Mouse (Mus musculus) forebrain, embryonic 14.5 days (tissue): Measurements from ENCODE around the gene Adgrl4. TPM values are rescaled to one million over a fixed set of nuclear protein-coding genes. Genes with fewer than 3 reads are reported as not detected.
A peak's percentile ranks its signal among the peaks of the same experiment; 100 is the strongest.

Experiments
- ATAC-seq: fragments of 200-750 bp; cut with Nextera tagmentation; 2 replicates; pipeline ENCODE4 v1.8.0; 2017; ENCODE audit warnings: mild to moderate bottlenecking, moderate library complexity
- DNase-seq: peaks from one replicate; pipeline ENCODE4 v3.0.0-alpha.2; 2015; ENCODE audit warnings: low spot score
- H3K27ac ChIP-seq: fragments of 300-500 bp; sonication (generic); 2 replicates; pipeline ENCODE4 v1.5.1; 2014; ENCODE audit warnings: low read depth, mild to moderate bottlenecking, control low read depth, low read length, moderate library complexity
- H3K27me3 ChIP-seq: fragments of 300-500 bp; sonication (generic); replicated peaks from 2 replicates; pipeline ENCODE4 v1.6.1; 2014; ENCODE audit warnings: low read length, control low read depth, mixed read lengths; ENCODE audit not compliant: control insufficient read depth, insufficient read depth
- H3K36me3 ChIP-seq: fragments of 300-500 bp; sonication (generic); 2 replicates; pipeline ENCODE4 v1.6.1; 2014; ENCODE audit warnings: low read length, control low read depth; ENCODE audit not compliant: control insufficient read depth, insufficient read depth
- H3K4me1 ChIP-seq: fragments of 300-500 bp; sonication (generic); 2 replicates; pipeline ENCODE4 v1.6.1; 2014; ENCODE audit warnings: antibody characterized with exemption, low read length, control low read depth; ENCODE audit not compliant: control insufficient read depth, insufficient read depth
- H3K4me2 ChIP-seq: fragments of 300-500 bp; sonication (generic); 2 replicates; pipeline ENCODE4 v1.6.1; 2014; ENCODE audit warnings: mild to moderate bottlenecking, control low read depth, low read length
- H3K4me3 ChIP-seq: fragments of 300-500 bp; sonication (generic); 2 replicates; pipeline ENCODE4 v1.5.1; 2014; ENCODE audit warnings: low read depth, low read length, control low read depth
- H3K9ac ChIP-seq: fragments of 300-500 bp; sonication (generic); 2 replicates; pipeline ENCODE4 v1.6.1; 2014; ENCODE audit warnings: mild to moderate bottlenecking, low read length, control low read depth, moderate library complexity
- H3K9me3 ChIP-seq: fragments of 300-500 bp; sonication (generic); replicated peaks from 2 replicates; pipeline ENCODE4 v1.6.1; 2016; ENCODE audit warnings: low read length, control low read depth, mixed read lengths; ENCODE audit not compliant: control insufficient read depth
- WGBS: fragments of 180-500 bp; shearing (Covaris S2); extraction: QIAGEN DNeasy Blood & Tissue Kit; methylation state at CpG from one replicate; pipeline ENCODE4 v1.1.7; 2014; 5-methylcytosine and 5-hydroxymethylcytosine counted together
- polyA plus RNA-seq: library from polyadenylated mRNA; unstranded; fragments of >200 nt; fragmentation: Nextera tagmentation; extraction: Ambion mirVana; gene quantifications from 2 replicates; pipeline ENCODE4 v1.2.1, GENCODE M21; 2014

Adgrl4 gene
- polyA plus RNA-seq, 1 experiment from 2014 or later, result 14.9 TPM

GRCm38 (mm10) chr3:151557125-151557524 lies 119.4 kb downstream of the Adgrl4 start:
- Histone ChIP-seq H3K4me2 (no peak overlapping the region), H3K4me1 (no peaks in the 10 kb centered on the region), H3K4me3 (no peak overlapping the region), H3K9ac (no peak overlapping the region), H3K27me3 (no peaks in the 10 kb centered on the region), H3K36me3 (no peaks in the 10 kb centered on the region), H3K27ac (no peak overlapping the region), H3K9me3 (no peaks in the 10 kb centered on the region)
- DNase-seq (no peak), ATAC-seq (no peak)
- 83% methylated on average over 2 of the region's 2 CpGs for WGBS

- Histone ChIP-seq H3K4me3 (no peak overlapping the region), H3K36me3 (no peaks in the 10 kb centered on the region), H3K9ac (no peak overlapping the region), H3K4me2 (no peak overlapping the region), H3K27ac (no peak overlapping the region), H3K27me3 (no peaks in the 10 kb centered on the region), H3K4me1 (no peaks in the 10 kb centered on the region), H3K9me3 (no peaks in the 10 kb centered on the region)
- DNase-seq (no peak), ATAC-seq (no peak)
- WGBS, result 80% methylated on average over 5 of the region's 5 CpGs
These were observed 119.9 kb downstream of the Adgrl4 start for GRCm38 (mm10) chr3:151557607-151558006.

- no peaks in the 10 kb centered on the region for H3K4me1 ChIP-seq
- no peak overlapping the region for H3K4me3 ChIP-seq
- no peak overlapping the region for H3K9ac ChIP-seq
- H3K36me3 ChIP-seq, result no peaks in the 10 kb centered on the region
- no peak for DNase-seq
- ATAC-seq, result no peak
- no peak overlapping the region for H3K27ac ChIP-seq
- no peaks in the 10 kb centered on the region for H3K27me3 ChIP-seq
- no peaks in the 10 kb centered on the region for H3K9me3 ChIP-seq
- no peak overlapping the region for H3K4me2 ChIP-seq
- 84% methylated on average over 4 of the region's 4 CpGs for WGBS
These were observed 120.7 kb downstream of the Adgrl4 start for GRCm38 (mm10) chr3:151558374-151558773.

GRCm38 (mm10) chr3:151565664-151566621 lies 128.3 kb downstream of the Adgrl4 start:
- Histone ChIP-seq H3K27ac (no peak overlapping the region; the same call in 1 of the 2 replicates), H3K4me2 (no peak overlapping the region), H3K4me3 (no peak overlapping the region), H3K9me3 (no peaks in the 10 kb centered on the region), H3K9ac (no peak overlapping the region), H3K36me3 (no peaks in the 10 kb centered on the region), H3K27me3 (no peaks in the 10 kb centered on the region), H3K4me1 (no peaks in the 10 kb centered on the region)
- DNase-seq (peak; percentile 69), ATAC-seq (peak; percentile 67)
- 59% methylated on average over 16 of the region's 16 CpGs for WGBS

- H3K27ac ChIP-seq, result no peak overlapping the region
- ATAC-seq, result peak; percentile 47; the same call in 1 of the 2 replicates
- peak; percentile 73 for DNase-seq
- WGBS, result 56% methylated on average over 5 of the region's 5 CpGs
- no peaks in the 10 kb centered on the region for H3K4me1 ChIP-seq
- H3K36me3 ChIP-seq, result no peaks in the 10 kb centered on the region
- H3K4me2 ChIP-seq, result no peak overlapping the region
- no peaks in the 10 kb centered on the region for H3K9me3 ChIP-seq
- no peaks in the 10 kb centered on the region for H3K27me3 ChIP-seq
- no peak overlapping the region for H3K9ac ChIP-seq
- no peak overlapping the region for H3K4me3 ChIP-seq
These were observed 128.9 kb downstream of the Adgrl4 start for GRCm38 (mm10) chr3:151566629-151567028.

GRCm38 (mm10) chr3:151567541-151567940 lies 129.9 kb downstream of the Adgrl4 start:
- H3K4me2 ChIP-seq, result no peak overlapping the region
- H3K36me3 ChIP-seq, result no peaks in the 10 kb centered on the region
- H3K9ac ChIP-seq, result no peak overlapping the region
- H3K4me1 ChIP-seq, result no peaks in the 10 kb centered on the region
- ATAC-seq (no peak), DNase-seq (no peak)
- no peaks in the 10 kb centered on the region for H3K27me3 ChIP-seq
- H3K27ac ChIP-seq, result no peak overlapping the region
- 4% methylated on average over 3 of the region's 3 CpGs for WGBS
- no peaks in the 10 kb centered on the region for H3K9me3 ChIP-seq
- H3K4me3 ChIP-seq, result no peak overlapping the region

GRCm38 (mm10) chr3:151572089-151572488 lies 134.4 kb downstream of the Adgrl4 start:
- DNase-seq (no peak), ATAC-seq (no peak)
- Histone ChIP-seq H3K27me3 (no peaks in the 10 kb centered on the region), H3K4me2 (no peak overlapping the region), H3K36me3 (no peaks in the 10 kb centered on the region), H3K27ac (no peak overlapping the region), H3K9ac (no peak overlapping the region), H3K9me3 (no peaks in the 10 kb centered on the region), H3K4me3 (no peak overlapping the region), H3K4me1 (no peaks in the 10 kb centered on the region)
- WGBS, result 86% methylated on average over 5 of the region's 5 CpGs

- Histone ChIP-seq H3K4me3 (no peak overlapping the region), H3K4me2 (no peak overlapping the region), H3K4me1 (no peaks in the 10 kb centered on the region), H3K36me3 (no peaks in the 10 kb centered on the region), H3K27me3 (no peaks in the 10 kb centered on the region), H3K9me3 (no peaks in the 10 kb centered on the region), H3K27ac (no peak overlapping the region), H3K9ac (no peak overlapping the region)
- DNase-seq (no peak), ATAC-seq (no peak)
- 66% methylated on average over 7 of the region's 7 CpGs for WGBS
These were observed 137.6 kb downstream of the Adgrl4 start for GRCm38 (mm10) chr3:151575292-151575691.

GRCm38 (mm10) chr3:151576155-151576554 lies 138.5 kb downstream of the Adgrl4 start:
- no peak overlapping the region for H3K27ac ChIP-seq
- no peaks in the 10 kb centered on the region for H3K4me1 ChIP-seq
- no peaks in the 10 kb centered on the region for H3K27me3 ChIP-seq
- no peaks in the 10 kb centered on the region for H3K36me3 ChIP-seq
- no peaks in the 10 kb centered on the region for H3K9me3 ChIP-seq
- DNase-seq (peak; percentile 14), ATAC-seq (peak; percentile 55; the same call in 1 of the 2 replicates)
- 56% methylated on average over 3 of the region's 3 CpGs for WGBS
- H3K4me2 ChIP-seq, result no peak overlapping the region
- H3K9ac ChIP-seq, result no peak overlapping the region
- H3K4me3 ChIP-seq, result no peak overlapping the region
